In the genomic region with DNA sequence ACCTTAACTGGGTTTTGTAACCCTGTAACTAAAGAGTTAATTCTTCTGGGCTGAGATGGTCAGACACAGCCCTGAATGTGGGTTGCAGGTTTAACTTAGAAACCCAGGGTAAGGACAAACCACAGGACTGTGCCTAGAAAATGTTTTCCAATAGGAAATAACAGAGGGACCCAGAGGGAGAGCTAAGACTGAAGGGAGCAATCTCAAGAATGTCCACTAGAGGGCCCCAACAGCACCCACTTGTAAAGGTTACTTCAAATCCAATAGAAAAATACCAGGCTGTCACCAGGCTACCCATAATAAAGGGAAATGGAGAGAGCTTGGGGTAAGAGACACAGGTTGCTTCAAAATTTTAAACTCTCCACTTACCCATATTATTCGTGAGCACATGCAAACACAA, we compare ENCODE assay signal across 8 mouse cellular contexts. TPM values are rescaled to one million over a fixed set of nuclear protein-coding genes. Genes with fewer than 3 reads are reported as not detected.
A peak's percentile ranks its signal among the peaks of the same experiment; 100 is the strongest.
DNase-seq lines count a peak whose midpoint lies in the region; ATAC-seq and TF ChIP-seq lines count a peak whose summit lies in the region.

No protein-coding gene starts in this region.

- TF ChIP-seq CTCF in CH12.LX (conservative IDR thresholded peaks at IDR 0.05 in 1 of 2, IDR thresholded peaks at IDR 0.05 in 1 of 2; ENCODE audit: low read depth in 2 of 2, low read length in 2 of 2): peak; percentile 82 to 90
- peak; percentile 24; the same call in 1 of the 2 replicates for TF ChIP-seq CTCF in lung, adult 2 months (IDR thresholded peaks at IDR 0.05; ENCODE audit: insufficient read depth, low read length)

- peak; percentile 65; the same call in 1 of the 2 replicates for ATAC-seq in embryonic facial prominence, embryonic 14.5 days (ENCODE audit: low read depth)
- 0 out of 2 replicates have a peak, but pooled peaks have one; percentile 45 for ATAC-seq in heart, embryonic 12.5 days (ENCODE audit: insufficient number of reproducible peaks, low FRiP score)

- no peak overlapping the region for H3K27ac ChIP-seq in CH12.LX (ENCODE audit: insufficient read depth, low read depth)
- no peak overlapping the region for H3K27ac ChIP-seq in embryonic facial prominence, embryonic 14.5 days (replicated peaks; ENCODE audit: low read depth, low read length)
- H3K27ac ChIP-seq in heart, embryonic 12.5 days (ENCODE audit: poor library complexity, severe bottlenecking): no peak overlapping the region

- no peak overlapping the region for H3K4me3 ChIP-seq in CH12.LX (replicated peaks in 1 of 3; ENCODE audit: low read depth in 2 of 3, low read length in 2 of 3, poor library complexity in 1 of 3)
- no peak overlapping the region for H3K4me3 ChIP-seq in embryonic facial prominence, embryonic 14.5 days (ENCODE audit: low read depth, low read length)
- H3K4me3 ChIP-seq in heart, embryonic 12.5 days: no peak overlapping the region
- no peak overlapping the region for H3K4me3 ChIP-seq in lung, adult 2 months (replicated peaks; ENCODE audit: extremely low read depth, low read depth, low read length)

- H3K9me3 ChIP-seq in CH12.LX (replicated peaks; ENCODE audit: low read length): no peaks in the 10 kb centered on the region
- no peaks in the 10 kb centered on the region for H3K9me3 ChIP-seq in embryonic facial prominence, embryonic 14.5 days (ENCODE audit: control insufficient read depth, low read length)
- 0 out of 2 replicates have a peak, but pooled peaks cover 9% of the 10 kb centered on the region for H3K9me3 ChIP-seq in heart, embryonic 12.5 days (replicated peaks)

- TF ChIP-seq RAD21 in CH12.LX (IDR thresholded peaks at IDR 0.05; ENCODE audit: low read depth, low read length): peak; percentile 70

- no peaks in the 10 kb centered on the region for H3K27me3 ChIP-seq in CH12.LX (replicated peaks)
- H3K27me3 ChIP-seq in embryonic facial prominence, embryonic 14.5 days (replicated peaks; ENCODE audit: control insufficient read depth, insufficient read depth, low read length): no peaks in the 10 kb centered on the region
- H3K27me3 ChIP-seq in heart, embryonic 12.5 days (replicated peaks): no peaks in the 10 kb centered on the region

- TF ChIP-seq EP300 in CH12.LX (IDR thresholded peaks at IDR 0.05; ENCODE audit: low read length): no peak

- H3K79me2 ChIP-seq in CH12.LX (replicated peaks; ENCODE audit: control insufficient read depth, extremely low read depth, insufficient read depth, poor library complexity, severe bottlenecking): no peaks in the 10 kb centered on the region

- no peaks in the 10 kb centered on the region for H3K36me3 ChIP-seq in CH12.LX (replicated peaks in 1 of 2; ENCODE audit: control insufficient read depth in 1 of 2, insufficient read depth in 1 of 2, low read length in 1 of 2)
- no peaks in the 10 kb centered on the region for H3K36me3 ChIP-seq in embryonic facial prominence, embryonic 14.5 days (ENCODE audit: control insufficient read depth, insufficient read depth, low read length)
- no peaks in the 10 kb centered on the region for H3K36me3 ChIP-seq in heart, embryonic 12.5 days

- H3K9ac ChIP-seq in CH12.LX (ENCODE audit: insufficient read depth, low read depth): no peak overlapping the region
- H3K9ac ChIP-seq in embryonic facial prominence, embryonic 14.5 days (ENCODE audit: low read depth, low read length): no peak overlapping the region
- no peak overlapping the region for H3K9ac ChIP-seq in heart, embryonic 12.5 days

- H3K4me2 ChIP-seq in CH12.LX (ENCODE audit: insufficient read depth, low read depth, poor library complexity, severe bottlenecking): no peak overlapping the region
- H3K4me2 ChIP-seq in embryonic facial prominence, embryonic 14.5 days (ENCODE audit: low read depth, low read length): no peak overlapping the region
- no peak overlapping the region for H3K4me2 ChIP-seq in heart, embryonic 12.5 days

- dilution Hi-C loops in CH12.LX (cut with MboI; ENCODE audit: extremely low pct_ligation_motif_present, extremely low pct_unique_long_range_greater_than_20kb, low sequenced_read_pairs): no loop called here

- no peak for TF ChIP-seq POLR2A in CH12.LX (IDR thresholded peaks at IDR 0.05; ENCODE audit: low read depth, low read length)
- TF ChIP-seq POLR2A in lung, adult 2 months (IDR thresholded peaks at IDR 0.05; ENCODE audit: borderline replicate concordance, extremely low read depth, low read depth, low read length): no peak

- peak; percentile 74 for DNase-seq in CH12.LX (ENCODE audit: extremely low read depth)
- peak; percentile 76 to 83 for DNase-seq in adrenal gland, postnatal 36 days
- peak; percentile 81 for DNase-seq in embryonic facial prominence, embryonic 14.5 days (ENCODE audit: low spot score)
- DNase-seq in layer of hippocampus, adult 18-20 months (ENCODE audit: low spot score in 2 of 2): peak; percentile 68 to 95
- DNase-seq in lung, adult 2 months: peak; percentile 64
- peak; percentile 93 for DNase-seq in retina, embryonic 14.5 days (ENCODE audit: low spot score)
- DNase-seq in thymus, postnatal 36 days: peak; percentile 41 to 65

- peaks cover 4 to 13% of the 10 kb centered on the region in 2 experiments; a peak in 2 of 4 replicates for H3K4me1 ChIP-seq in CH12.LX (ENCODE audit: control insufficient read depth in 1 of 2, insufficient read depth in 2 of 2)
- H3K4me1 ChIP-seq in embryonic facial prominence, embryonic 14.5 days (ENCODE audit: control insufficient read depth, insufficient read depth, low read length): no peaks in the 10 kb centered on the region
- H3K4me1 ChIP-seq in heart, embryonic 12.5 days (replicated peaks): no peaks in the 10 kb centered on the region; the same call in 1 of the 2 replicates
- H3K4me1 ChIP-seq in lung, adult 2 months (ENCODE audit: control insufficient read depth, insufficient read depth, low read length): no peaks in the 10 kb centered on the region

- 0% methylated on average over 1 of the region's 1 CpGs for WGBS in embryonic facial prominence, embryonic 14.5 days
- WGBS in heart, embryonic 12.5 days: 6% methylated on average over 1 of the region's 1 CpGs
- WGBS in lung, adult 2 months: 0% methylated on average over 1 of the region's 1 CpGs

- in situ Hi-C loops in CH12.LX (cut with MboI; ENCODE audit: low pct_ligation_motif_present, low pct_unique_long_range_greater_than_20kb, low sequenced_read_pairs): no loop called here

TF ChIP-seq in CH12.LX, 34 proteins besides CTCF, POLR2A, EP300 and RAD21:
- TF ChIP-seq CHD1 (IDR thresholded peaks at IDR 0.05; ENCODE audit: low read depth, low read length) (no peak), MAX (IDR thresholded peaks at IDR 0.05; ENCODE audit: low read length) (no peak), ZMIZ1 (IDR thresholded peaks at IDR 0.05; ENCODE audit: low read depth, low read length) (no peak), SMC3 (IDR thresholded peaks at IDR 0.05; ENCODE audit: low read depth, low read length) (peak; percentile 61), IRF4 (IDR thresholded peaks at IDR 0.05; ENCODE audit: low read depth, low read length) (no peak), BHLHE40 (IDR thresholded peaks at IDR 0.05; ENCODE audit: low read depth, low read length) (no peak), USF2 (conservative IDR thresholded peaks at IDR 0.05; ENCODE audit: low read depth, low read length) (no peak), ZNF384 (IDR thresholded peaks at IDR 0.05; ENCODE audit: low read depth, low read length) (peak; percentile 33; the same call in 1 of the 2 replicates)

RNA-seq across cellular contexts. Expression of gene Rbbp6, which starts 20.3 kb away (rescaled TPM):
- total RNA-seq in CH12.LX (2012; rRNA removed) (22.9 and 25.0 TPM in 2 replicates), CH12.LX (2014; rRNA removed) (14.1 and 17.8 TPM in 2 replicates)
- polyA plus RNA-seq in CH12.LX (2012; ENCODE audit: insufficient read length, low read depth): 81.4 and 93.0 TPM in 2 replicates
- total RNA-seq in adrenal gland, postnatal 36 days (2021): 10 to 100 TPM; 56.5 to 63.1 TPM
- polyA plus RNA-seq in embryonic facial prominence, embryonic 14.5 days (2014; fragmentation: Nextera tagmentation; extraction: Ambion mirVana): 31.0 and 31.4 TPM in 2 replicates
- polyA plus RNA-seq in heart, embryonic 12.5 days (2016; fragmentation: Nextera tagmentation; extraction: Ambion mirVana): 23.5 and 24.3 TPM in 2 replicates
- 10 to 100 TPM; 62.6 to 67.2 TPM for total RNA-seq in layer of hippocampus, adult 18-20 months (2021)
- polyA plus RNA-seq in lung, adult 2 months (2012; rRNA removed): 6.8 and 12.0 TPM in 2 replicates
